Mouse (Mus musculus) layer of hippocampus, adult 2 months (tissue): Measurements from ENCODE around the gene Slc4a1ap. TPM values are rescaled to one million over a fixed set of nuclear protein-coding genes. Genes with fewer than 3 reads are reported as not detected.
"Not testable (repeated sequence)": the region's sequence is repeated elsewhere in the genome, so short reads cannot be mapped to it uniquely, and the experiment has no call there.

Experiments
- DNase-seq, 2 experiments: peaks; one replicate each; pipeline ENCODE4 v3.0.0; 2022; ENCODE audit warnings: low spot score in 2 of 2
- H3K27ac ChIP-seq: fragments of 200-600 bp; 2 replicates; pipeline ENCODE4 v1.8.1; 2022
- H3K4me3 ChIP-seq: fragments of 200-600 bp; 2 replicates; pipeline ENCODE4 v1.8.1; 2022; ENCODE audit warnings: mild to moderate bottlenecking
- CTCF ChIP-seq: fragments of 200-600 bp; conservative IDR thresholded peaks from 2 replicates; pipeline ENCODE4 v1.8.1; 2022; ENCODE audit warnings: antibody characterized with exemption, mild to moderate bottlenecking, moderate library complexity
- total RNA-seq, 2 experiments: library from RNA; stranded (reverse); gene quantifications; 2 replicates each; pipeline ENCODE4 v1.2.3; 2021

Slc4a1ap gene
- total RNA-seq, 2 experiments from 2014 or later = 51.9 to 53.8 TPM

DNA sequence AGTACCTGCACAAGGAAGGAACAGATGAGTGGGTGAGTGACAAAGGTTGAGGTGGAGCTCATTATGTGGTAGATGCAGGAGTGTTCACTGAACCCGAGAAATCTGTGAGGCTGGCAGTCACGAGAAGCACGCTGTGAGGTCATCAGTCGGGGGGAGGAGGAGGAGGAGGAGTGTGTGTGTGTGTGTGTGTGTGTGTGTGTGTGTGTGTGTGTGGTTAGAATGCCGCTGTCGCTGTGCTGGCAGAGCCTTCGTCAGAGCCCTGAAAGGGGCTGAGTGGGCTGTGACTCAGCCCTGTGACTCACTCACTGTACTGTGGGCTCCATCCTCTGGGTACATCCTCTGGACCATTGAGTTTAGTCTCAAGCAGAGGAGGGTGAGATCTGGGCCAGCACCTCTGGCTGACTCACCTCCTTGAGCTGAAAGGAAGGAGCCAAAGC is 49.8 kb downstream of the Slc4a1ap start:
- Histone ChIP-seq H3K27ac (no peak overlapping the region), H3K4me3 (no peak overlapping the region)
- no peak for DNase-seq
- TF ChIP-seq CTCF = no peak

- H3K27ac ChIP-seq = no peak overlapping the region
- DNase-seq = no peak
- no peak for TF ChIP-seq CTCF
- no peak overlapping the region for H3K4me3 ChIP-seq
These were observed 54.5 kb downstream of the Slc4a1ap start for GRCm38 (mm10) chr5:31581263-31581662.

DNA sequence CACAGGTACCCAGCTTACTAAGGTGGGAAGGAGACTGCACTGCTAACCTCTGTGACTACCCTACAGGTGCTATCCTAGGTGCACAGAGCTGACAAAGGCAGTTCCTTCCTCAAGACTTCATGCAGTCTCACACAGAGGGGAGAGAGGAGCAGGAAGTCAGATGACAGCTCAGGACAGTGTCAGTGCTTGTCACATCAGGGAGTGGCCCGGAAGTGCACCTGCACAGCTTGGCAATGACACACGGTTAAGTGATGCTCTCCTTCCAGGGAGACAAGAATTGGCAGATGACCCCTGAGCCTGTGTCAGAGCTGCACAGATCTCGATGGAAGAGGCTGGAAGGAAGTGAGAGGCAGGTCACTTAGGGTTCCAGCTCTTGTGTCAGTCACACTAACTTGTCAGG is 55.1 kb downstream of the Slc4a1ap start:
- no peak overlapping the region for H3K27ac ChIP-seq
- no peak overlapping the region for H3K4me3 ChIP-seq
- DNase-seq = no peak
- TF ChIP-seq CTCF = no peak

GRCm38 (mm10) chr5:31583261-31583660 is 56.5 kb downstream of the Slc4a1ap start:
- no peak for DNase-seq
- Histone ChIP-seq H3K4me3 (no peak overlapping the region), H3K27ac (no peak overlapping the region)
- TF ChIP-seq CTCF = no peak

- DNase-seq = no peak
- no peak for TF ChIP-seq CTCF
- no peak overlapping the region for H3K4me3 ChIP-seq
- H3K27ac ChIP-seq = no peak overlapping the region
These were observed 58.7 kb downstream of the Slc4a1ap start for GRCm38 (mm10) chr5:31585526-31585925.

DNA sequence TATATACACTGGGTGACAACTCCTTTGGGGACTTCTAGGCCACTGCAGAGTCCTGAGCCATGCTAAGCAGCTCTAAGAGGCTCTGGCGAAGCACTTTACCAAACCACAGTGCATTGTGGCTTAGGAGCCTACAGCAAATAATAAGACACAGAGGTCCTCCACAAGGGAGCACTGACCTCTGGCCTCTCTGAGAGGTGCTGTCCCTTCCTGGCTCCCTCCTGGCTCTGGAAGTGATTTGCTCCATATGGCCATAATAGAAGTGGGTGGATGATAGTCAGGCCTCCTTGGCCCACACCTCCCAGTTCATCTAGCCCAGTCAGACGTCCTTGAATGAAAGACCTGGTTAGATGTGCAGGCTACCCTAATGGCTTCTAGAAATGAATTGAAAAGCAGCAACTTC is 61.2 kb downstream of the Slc4a1ap start:
- Histone ChIP-seq H3K27ac (no peak overlapping the region), H3K4me3 (no peak overlapping the region)
- no peak for TF ChIP-seq CTCF
- no peak for DNase-seq

GRCm38 (mm10) chr5:31588672-31589071 is 61.9 kb downstream of the Slc4a1ap start:
- peak; percentile 53 for TF ChIP-seq CTCF
- not testable (repeated sequence) for H3K27ac ChIP-seq, DNase-seq, H3K4me3 ChIP-seq

GRCm38 (mm10) chr5:31589711-31590319 is 63.0 kb downstream of the Slc4a1ap start:
- H3K27ac ChIP-seq = peak overlapping the region; percentile 28; the same call in 1 of the 2 replicates
- H3K4me3 ChIP-seq = no peak overlapping the region
- no peak for TF ChIP-seq CTCF
- peak; percentile 42 to 52 for DNase-seq

- no peak overlapping the region for H3K27ac ChIP-seq
- no peak for TF ChIP-seq CTCF
- DNase-seq = no peak
These were observed 64.3 kb downstream of the Slc4a1ap start for GRCm38 (mm10) chr5:31591122-31591521.

DNA sequence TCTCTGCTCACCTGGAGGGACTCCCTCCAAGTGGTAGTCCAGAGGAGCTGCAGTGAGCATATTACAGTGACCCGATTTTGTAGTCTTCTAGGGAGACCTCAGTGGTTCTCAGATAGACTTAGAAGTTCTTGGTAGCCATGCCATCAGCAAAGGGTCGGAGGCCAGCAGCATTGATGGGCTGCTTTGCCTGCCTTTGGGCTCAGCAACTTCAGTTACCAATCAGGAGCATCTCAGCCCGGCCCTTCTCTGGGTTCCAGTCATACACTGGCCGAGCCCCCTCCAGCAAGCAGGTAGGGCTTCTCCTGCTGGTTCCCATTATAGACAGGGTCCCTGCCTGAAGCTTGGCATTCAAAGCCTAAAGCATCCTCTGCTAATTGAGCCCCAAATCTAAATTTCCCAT is 69.1 kb downstream of the Slc4a1ap start:
- Histone ChIP-seq H3K27ac (no peak overlapping the region), H3K4me3 (no peak overlapping the region)

More at GRCm38 (mm10) chr5:31591122-31591521, 64.3 kb downstream of the Slc4a1ap start:
- no peak overlapping the region for H3K4me3 ChIP-seq

DNA sequence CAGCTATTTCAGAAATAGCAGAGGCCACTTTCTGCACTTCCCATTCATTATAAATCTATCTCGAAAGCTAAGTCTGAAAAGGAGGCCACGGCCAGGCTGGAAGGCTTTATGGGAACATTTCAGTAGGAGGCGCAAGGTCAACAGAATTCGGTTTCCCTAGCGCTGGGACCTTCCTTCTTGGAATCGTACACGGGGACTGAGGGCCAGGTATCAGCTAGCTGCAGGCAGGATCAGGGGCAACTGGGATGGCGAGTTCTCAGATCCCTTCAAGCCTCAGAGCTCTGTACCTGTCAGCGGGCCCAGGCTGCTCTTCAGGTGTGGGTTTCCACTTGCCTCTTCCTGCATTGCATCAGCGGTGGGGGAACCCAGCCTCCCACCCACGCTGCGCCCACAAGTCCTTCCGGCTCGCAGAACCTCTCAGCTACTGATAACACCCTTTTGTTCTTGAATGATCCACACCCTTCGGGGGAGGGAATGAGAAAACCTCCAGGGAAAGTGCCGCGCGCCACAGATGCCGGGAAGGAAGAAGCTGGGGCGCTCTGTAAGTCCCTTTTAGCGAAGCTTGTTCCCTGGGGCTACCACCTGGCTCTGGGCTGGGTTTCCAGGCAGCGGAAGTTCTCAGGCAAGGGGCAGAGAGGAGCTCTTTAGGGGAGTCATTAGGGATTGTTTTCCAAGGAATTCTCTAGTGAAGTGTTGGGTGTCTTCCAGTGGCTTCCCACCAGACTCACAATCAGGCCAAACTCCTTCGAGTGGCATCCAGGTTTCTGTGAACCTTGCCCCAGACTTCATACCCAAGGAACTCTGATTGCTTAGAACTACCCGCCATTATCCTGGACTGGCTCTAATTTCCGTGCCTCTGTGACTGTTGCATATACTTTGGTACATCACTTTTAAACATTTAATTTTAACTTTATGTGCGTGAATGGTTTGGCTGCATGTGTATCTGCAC is 70.0 kb downstream of the Slc4a1ap start, which contains the start of gene Mrpl33:
TSS of gene Mrpl33 (plus strand) at position 455 of the 949 bp plus-strand sequence.
- TF ChIP-seq CTCF = peak; percentile 50
- peak within 1 kb of the TSS; percentile 41 for H3K4me3 ChIP-seq
- H3K27ac ChIP-seq = peak within 1 kb of the TSS; percentile 54
- no peak for DNase-seq

More for the DNA sequence above, 69.1 kb downstream of the Slc4a1ap start:
- DNase-seq = no peak
- no peak for TF ChIP-seq CTCF

DNA sequence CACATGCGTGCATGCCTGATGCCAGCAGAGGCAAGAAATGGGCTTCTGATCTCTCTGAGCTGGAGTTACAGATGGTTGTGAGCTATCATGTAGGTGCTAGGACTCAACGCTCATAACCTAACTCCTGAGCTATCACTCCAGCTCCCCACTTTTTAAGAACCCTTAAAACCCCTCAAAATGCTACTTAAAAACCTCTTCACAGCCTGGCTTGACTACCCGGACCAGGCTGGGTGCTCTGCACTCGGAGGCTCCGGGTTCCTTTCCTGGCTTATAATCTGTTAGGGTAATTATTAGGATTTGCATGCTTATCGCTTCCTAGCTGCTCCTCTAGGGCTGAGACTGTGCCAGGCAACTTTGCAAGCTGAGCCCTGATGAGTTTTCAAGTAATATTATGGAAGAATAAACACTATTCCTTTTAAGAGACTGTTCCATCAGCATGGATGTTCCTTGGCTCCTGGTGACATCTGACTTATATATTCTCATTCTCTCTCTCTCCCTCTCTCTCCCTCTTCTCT is 70.7 kb downstream of the Slc4a1ap start:
- no peak for TF ChIP-seq CTCF
- no peak for DNase-seq
- peak overlapping the region; percentile 54; the same call in 1 of the 2 replicates for H3K27ac ChIP-seq
- H3K4me3 ChIP-seq = no peak overlapping the region

DNA sequence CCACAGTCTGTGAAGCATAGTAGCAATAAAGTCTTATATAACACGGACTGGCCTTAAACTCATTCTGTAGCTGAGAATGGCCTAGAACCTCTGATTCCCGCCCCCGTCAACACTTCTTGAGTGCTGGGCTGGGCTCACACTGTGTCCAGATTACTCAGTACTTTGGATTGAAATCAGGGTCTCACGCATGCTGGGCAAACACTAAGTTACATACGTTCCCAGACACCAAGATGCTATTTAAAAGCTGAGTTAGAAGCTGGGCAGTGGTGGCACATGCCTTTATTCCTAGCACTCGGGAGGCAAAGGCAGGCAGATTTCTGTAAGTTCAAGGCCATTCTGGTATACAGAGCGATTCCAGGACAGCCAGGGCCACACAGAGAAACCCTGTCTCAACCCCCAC is 71.3 kb downstream of the Slc4a1ap start:
- H3K4me3 ChIP-seq = no peak overlapping the region
- H3K27ac ChIP-seq = no peak overlapping the region
- no peak for DNase-seq
- TF ChIP-seq CTCF = no peak
